In the genomic region with DNA sequence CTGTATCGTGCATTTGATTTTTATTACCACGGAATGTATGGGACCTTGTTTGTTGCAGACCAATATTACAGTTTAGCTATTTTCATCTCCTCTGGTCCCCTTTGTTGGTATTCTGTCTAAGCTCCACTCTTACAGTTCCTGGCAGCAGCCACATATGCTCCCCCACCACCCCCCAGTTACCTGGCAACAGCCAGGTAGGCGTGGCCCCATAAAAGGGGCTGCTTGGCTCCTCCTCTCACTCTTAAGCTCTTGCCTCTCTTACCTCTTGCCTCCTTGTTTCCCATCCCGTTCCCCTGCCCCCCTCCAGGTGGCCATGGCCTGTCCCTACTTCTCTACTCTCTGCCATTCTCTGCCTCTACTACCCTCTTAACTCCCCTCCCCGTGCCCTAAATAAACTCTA, we compare ENCODE assay signal across 25 mouse cellular contexts. TPM values are rescaled to one million over a fixed set of nuclear protein-coding genes. Genes with fewer than 3 reads are reported as not detected.
A peak's percentile ranks its signal among the peaks of the same experiment; 100 is the strongest.
DNase-seq lines count a peak whose midpoint lies in the region; ATAC-seq and TF ChIP-seq lines count a peak whose summit lies in the region.
"Had no signal": no experiment of that assay in that cellular context is flagged by ENCODE, and none has a peak within 500 bp of the region (broad histone marks: within the 10 kb centered on the region; RNA-seq: fewer than 3 reads in every experiment).

No protein-coding gene starts in this region.

- H3K4me2 ChIP-seq in intestine, postnatal 0 days (replicated peaks; ENCODE audit: low read depth) = no peak overlapping the region
- H3K4me2 ChIP-seq: embryonic facial prominence, embryonic 13.5 days; forebrain, embryonic 15.5 days; hindbrain, embryonic 12.5 days; stomach, embryonic 15.5 days had no signal

- H3K9ac ChIP-seq in intestine, postnatal 0 days (ENCODE audit: low read depth, low read length) = no peak overlapping the region
- H3K9ac ChIP-seq: embryonic facial prominence, embryonic 13.5 days; forebrain, embryonic 15.5 days; hindbrain, embryonic 12.5 days; stomach, embryonic 15.5 days had no signal

- H3K36me3 ChIP-seq in intestine, postnatal 0 days (ENCODE audit: control insufficient read depth, insufficient read depth) = peaks cover 22% of the 10 kb centered on the region; the same call in 1 of the 2 replicates

- H3K27ac ChIP-seq in intestine, postnatal 0 days (ENCODE audit: low read depth, low read length) = no peak overlapping the region
- H3K27ac ChIP-seq: embryonic facial prominence, embryonic 13.5 days; forebrain, embryonic 15.5 days; heart, adult 2 months; hindbrain, embryonic 12.5 days; kidney, postnatal 0 days; stomach, embryonic 15.5 days had no signal

- TF ChIP-seq CTCF in intestine, postnatal 0 days (IDR thresholded peaks at IDR 0.05; ENCODE audit: low read depth) = no peak

- no peaks in the 10 kb centered on the region for H3K9me3 ChIP-seq in intestine, postnatal 0 days (ENCODE audit: control insufficient read depth)
- H3K9me3 ChIP-seq: embryonic facial prominence, embryonic 13.5 days; forebrain, embryonic 15.5 days; hindbrain, embryonic 12.5 days; stomach, embryonic 15.5 days had no signal

- peak; percentile 24 for DNase-seq in cerebellum, adult 9-10 months
- DNase-seq in heart, adult 11 months = peak; percentile 88
- DNase-seq in heart, adult 8-10 months (ENCODE audit: low spot score) = no peak
- peak; percentile 9 for DNase-seq in thymus, postnatal 4 days
- no peak for DNase-seq in thymus, postnatal 0 days (ENCODE audit: low spot score)
- DNase-seq in urinary bladder, postnatal 4 days (ENCODE audit: low spot score in 2 of 2) = no peak
- DNase-seq: adrenal gland, postnatal 36 days; gastrocnemius, postnatal 25 days; heart, adult 2 months; kidney, adult 2 months; lung, postnatal 4 days; midbrain, embryonic 14.5 days; retina, postnatal 1 day; thymus, adult 2 months had no signal

- 54% methylated on average over 5 of the region's 5 CpGs for WGBS in intestine, postnatal 0 days

- no peak overlapping the region for H3K4me3 ChIP-seq in intestine, postnatal 0 days (ENCODE audit: low read depth, low read length)
- H3K4me3 ChIP-seq: embryonic facial prominence, embryonic 13.5 days; forebrain, embryonic 15.5 days; heart, adult 2 months; hindbrain, embryonic 12.5 days; stomach, embryonic 15.5 days had no signal

- ATAC-seq in cerebellum, adult (ENCODE audit: insufficient number of reproducible peaks, low FRiP score, low TSS enrichment) = no peak
- ATAC-seq in intestine, postnatal 0 days = no peak
- ATAC-seq: forebrain, embryonic 15.5 days had no signal

- 0 out of 2 replicates have a peak, but pooled peaks cover 4% of the 10 kb centered on the region for H3K4me1 ChIP-seq in intestine, postnatal 0 days (replicated peaks; ENCODE audit: control insufficient read depth, insufficient read depth, low read length)

- H3K27me3 ChIP-seq in intestine, postnatal 0 days (replicated peaks; ENCODE audit: control insufficient read depth, insufficient read depth, low read length) = no peaks in the 10 kb centered on the region
- H3K27me3 ChIP-seq: embryonic facial prominence, embryonic 13.5 days; forebrain, embryonic 15.5 days; hindbrain, embryonic 12.5 days; stomach, embryonic 15.5 days had no signal

RNA-seq across cellular contexts. Expression of a gene that starts 1.6 kb away (rescaled TPM):
- total RNA-seq in heart, adult 8-10 months (2022) = 10 to 100 TPM in 1 of 4 experiments, 1 to 10 TPM in 3; 6.7 to 11.7 (median 7.7) TPM
- polyA plus RNA-seq in thymus, postnatal 0 days (2015; fragmentation: Nextera tagmentation; extraction: Ambion mirVana) = 14.0 and 15.0 TPM in 2 replicates
- 21.0 and 24.3 TPM in 2 replicates for polyA plus RNA-seq in intestine, postnatal 0 days (2015; fragmentation: Nextera tagmentation; extraction: Ambion mirVana)

RNA-seq across cellular contexts. Expression of a gene that starts 36.1 kb away (rescaled TPM):
- total RNA-seq in heart, adult 8-10 months (2022) = 10 to 100 TPM; 27.2 to 33.0 (median 29.3) TPM
- polyA plus RNA-seq in thymus, postnatal 0 days (2015; fragmentation: Nextera tagmentation; extraction: Ambion mirVana) = 35.4 and 42.2 TPM in 2 replicates
- polyA plus RNA-seq in intestine, postnatal 0 days (2015; fragmentation: Nextera tagmentation; extraction: Ambion mirVana) = 41.2 and 46.7 TPM in 2 replicates

RNA-seq across cellular contexts. Expression of a gene that starts 42.2 kb away (rescaled TPM):
- total RNA-seq in heart, adult 8-10 months (2022) = not detected
- polyA plus RNA-seq in thymus, postnatal 0 days (2015; fragmentation: Nextera tagmentation; extraction: Ambion mirVana) = 0.07 TPM in 1 of 2 replicates, not detected in the other
- polyA plus RNA-seq in intestine, postnatal 0 days (2015; fragmentation: Nextera tagmentation; extraction: Ambion mirVana) = 2.7 and 4.0 TPM in 2 replicates
- total RNA-seq: gastrocnemius, postnatal 25 days; heart, adult 2 months; heart, postnatal 25 days; megakaryocyte-erythroid progenitor cell, adult 5-6 weeks had no signal
- polyA plus RNA-seq: embryonic facial prominence, embryonic 13.5 days; forebrain, embryonic 15.5 days; heart, adult 2 months; heart, embryonic 14.5 days; hindbrain, embryonic 12.5 days; midbrain, embryonic 14.5 days; neural tube, embryonic 11.5 days; thymus, adult 2 months had no signal

Comparison
In these comparisons a context has a peak if more than half of its experiments do, and no peak if none do; other contexts are left out.
1. DNase-seq: peak in cerebellum, adult 9-10 months (single experiment), heart, adult 11 months (single experiment) and thymus, postnatal 4 days (single experiment); none in heart, adult 8-10 months (single experiment), thymus, postnatal 0 days (single experiment) and urinary bladder, postnatal 4 days (0 of 2).